Mouse (Mus musculus) CH12.LX (cell line): ENCODE data around the gene Slc4a5. TPM values are rescaled to one million over a fixed set of nuclear protein-coding genes. Genes with fewer than 3 reads are reported as not detected.

Experiments
- DNase-seq: peaks from one replicate; pipeline ENCODE4 v3.0.0-alpha.2; 2013; ENCODE audit errors: extremely low read depth
- H3K27ac ChIP-seq: 2 replicates; pipeline ENCODE4 v1.5.1; 2012; ENCODE audit warnings: low read depth, mild to moderate bottlenecking, control low read depth, moderate library complexity; ENCODE audit not compliant: insufficient read depth
- H3K27me3 ChIP-seq: replicated peaks from 2 replicates; pipeline ENCODE3; 2012; ENCODE audit warnings: inconsistent platforms
- H3K36me3 ChIP-seq, 2 experiments: replicated peaks in 1 of 2; 2 replicates each; pipeline versions ENCODE3 to v1.6.1; 2012; ENCODE audit warnings: inconsistent platforms in 1 of 2, low read length in 1 of 2, mild to moderate bottlenecking in 1 of 2, mixed read lengths in 1 of 2, moderate library complexity in 1 of 2; ENCODE audit not compliant: control insufficient read depth in 1 of 2, insufficient read depth in 1 of 2
- H3K4me1 ChIP-seq, 2 experiments: 2 replicates each; pipeline ENCODE4 v1.6.1; 2012; ENCODE audit warnings: inconsistent platforms in 1 of 2, moderate library complexity in 1 of 2; ENCODE audit not compliant: insufficient read depth in 2 of 2, control insufficient read depth in 1 of 2
- H3K4me2 ChIP-seq: 2 replicates; pipeline ENCODE4 v1.6.1; 2012; ENCODE audit warnings: low read depth, mild to moderate bottlenecking, control low read depth; ENCODE audit not compliant: poor library complexity, insufficient read depth, severe bottlenecking
- H3K4me3 ChIP-seq, 3 experiments: fragments of 150-350 bp in 1 of 3; sonication (generic) in 1 of 3; replicated peaks in 1 of 3; 2 replicates each; pipeline versions ENCODE3 to v1.5.1; 2011 to 2012; ENCODE audit warnings: low read depth in 2 of 3, low read length in 2 of 3, mild to moderate bottlenecking in 2 of 3, moderate library complexity in 2 of 3, control low read depth in 1 of 3, improper control_type of control experiment in 1 of 3, inconsistent platforms in 1 of 3, mixed read lengths in 1 of 3; ENCODE audit not compliant: poor library complexity in 1 of 3
- H3K79me2 ChIP-seq: replicated peaks from 2 replicates; pipeline ENCODE4 v1.6.1; 2012; ENCODE audit warnings: mild to moderate bottlenecking, moderate library complexity; ENCODE audit not compliant: control insufficient read depth, poor library complexity, insufficient read depth, severe bottlenecking; ENCODE audit errors: extremely low read depth
- H3K9ac ChIP-seq: 2 replicates; pipeline ENCODE4 v1.6.1; 2012; ENCODE audit warnings: low read depth, mild to moderate bottlenecking, control low read depth, moderate library complexity; ENCODE audit not compliant: insufficient read depth
- H3K9me3 ChIP-seq: replicated peaks from 2 replicates; pipeline ENCODE3; 2012; ENCODE audit warnings: low read length, inconsistent platforms, mixed read lengths
- CHD2 ChIP-seq: IDR thresholded peaks from 2 replicates; pipeline ENCODE4 v1.6.1; 2011; ENCODE audit warnings: low read length, improper control_type of control experiment
- CTCF ChIP-seq, 2 experiments: IDR thresholded peaks in 1 of 2; conservative IDR thresholded peaks in 1 of 2; 2 replicates each; pipeline ENCODE4 v1.5.1; 2011 to 2012; ENCODE audit warnings: low read depth in 2 of 2, low read length in 2 of 2, improper control_type of control experiment in 1 of 2, inconsistent platforms in 1 of 2, mild to moderate bottlenecking in 1 of 2, moderate library complexity in 1 of 2
- E2F4 ChIP-seq: IDR thresholded peaks from 2 replicates; pipeline ENCODE4 v1.6.1; 2011; ENCODE audit warnings: low read depth, low read length, improper control_type of control experiment; ENCODE audit not compliant: insufficient replicate concordance
- ETS1 ChIP-seq: conservative IDR thresholded peaks from 2 replicates; pipeline ENCODE4 v1.6.1; 2012; ENCODE audit warnings: low read depth, mild to moderate bottlenecking, inconsistent platforms, low read length, improper control_type of control experiment, moderate library complexity
- IRF4 ChIP-seq: IDR thresholded peaks from 2 replicates; pipeline ENCODE4 v1.6.1; 2014; ENCODE audit warnings: low read depth, mild to moderate bottlenecking, inconsistent platforms, low read length, improper control_type of control experiment
- JUN ChIP-seq: IDR thresholded peaks from 2 replicates; pipeline ENCODE4 v1.6.1; 2011; ENCODE audit warnings: low read depth, mild to moderate bottlenecking, low read length, improper control_type of control experiment, moderate library complexity; ENCODE audit not compliant: insufficient read depth
- JUND ChIP-seq: conservative IDR thresholded peaks from 2 replicates; pipeline ENCODE4 v1.6.1; 2011; ENCODE audit warnings: low read depth, low read length, improper control_type of control experiment
- KAT2A ChIP-seq: IDR thresholded peaks from 2 replicates; pipeline ENCODE4 v1.6.1; 2012; ENCODE audit warnings: low read length, improper control_type of control experiment, inconsistent platforms; ENCODE audit not compliant: insufficient replicate concordance
- MAFK ChIP-seq: IDR thresholded peaks from 2 replicates; pipeline ENCODE4 v1.6.1; 2011; ENCODE audit warnings: low read length, improper control_type of control experiment; ENCODE audit not compliant: insufficient replicate concordance
- MAZ ChIP-seq: IDR thresholded peaks from 2 replicates; pipeline ENCODE4 v1.6.1; 2012; ENCODE audit warnings: low read depth, mild to moderate bottlenecking, inconsistent platforms, low read length, improper control_type of control experiment, moderate library complexity
- NELFE ChIP-seq: IDR thresholded peaks from 2 replicates; pipeline ENCODE4 v1.6.1; 2011; ENCODE audit warnings: low read depth, low read length, improper control_type of control experiment
- NRF1 ChIP-seq: IDR thresholded peaks from 2 replicates; pipeline ENCODE4 v1.6.1; 2014; ENCODE audit warnings: low read depth, mild to moderate bottlenecking, inconsistent platforms, low read length, improper control_type of control experiment, moderate library complexity
- SIN3A ChIP-seq: IDR thresholded peaks from 2 replicates; pipeline ENCODE4 v1.6.1; 2012; ENCODE audit warnings: low read length, improper control_type of control experiment, inconsistent platforms
- SMC3 ChIP-seq: IDR thresholded peaks from 2 replicates; pipeline ENCODE4 v1.6.1; 2011; ENCODE audit warnings: low read depth, low read length, improper control_type of control experiment
- TCF12 ChIP-seq: IDR thresholded peaks from 2 replicates; pipeline ENCODE4 v1.6.1; 2014; ENCODE audit warnings: low read depth, mild to moderate bottlenecking, inconsistent platforms, low read length, improper control_type of control experiment
- ZNF384 ChIP-seq: IDR thresholded peaks from 2 replicates; pipeline ENCODE4 v1.6.1; 2012; ENCODE audit warnings: low read depth, low read length, improper control_type of control experiment, inconsistent platforms
- dilution Hi-C: fragments of 300-500 bp; cut with MboI; formaldehyde crosslinking; loops from 2 replicates; pipeline ENCODE4 v1.14.3; 2020; ENCODE audit warnings: low sequenced_read_pairs; ENCODE audit not compliant: extremely low pct_unique_long_range_greater_than_20kb, extremely low pct_ligation_motif_present
- in situ Hi-C: fragments of 300-500 bp; cut with MboI; formaldehyde crosslinking; loops from 3 replicates; pipeline ENCODE4 v1.14.3; 2019; ENCODE audit warnings: low sequenced_read_pairs, low pct_ligation_motif_present, low pct_unique_long_range_greater_than_20kb, mixed read lengths
- polyA plus RNA-seq: library from polyadenylated mRNA; unstranded; fragments of >175 nt; gene quantifications from 2 replicates; pipeline ENCODE4 v1.2.1, GENCODE M21; 2012; ENCODE audit warnings: low read depth; ENCODE audit not compliant: insufficient read length
- total RNA-seq, 2 experiments: library from RNA; depleted of rRNA; stranded (reverse); fragments of 300-350 nt in 1 of 2; fragments of >200 nt in 1 of 2; gene quantifications; 2 replicates each; pipeline ENCODE4 v1.2.3; 2012 to 2014

The Slc4a5 gene
- total and polyA plus RNA-seq, 3 experiments: 0.13 to 0.21 TPM; not detected in 1

DNA sequence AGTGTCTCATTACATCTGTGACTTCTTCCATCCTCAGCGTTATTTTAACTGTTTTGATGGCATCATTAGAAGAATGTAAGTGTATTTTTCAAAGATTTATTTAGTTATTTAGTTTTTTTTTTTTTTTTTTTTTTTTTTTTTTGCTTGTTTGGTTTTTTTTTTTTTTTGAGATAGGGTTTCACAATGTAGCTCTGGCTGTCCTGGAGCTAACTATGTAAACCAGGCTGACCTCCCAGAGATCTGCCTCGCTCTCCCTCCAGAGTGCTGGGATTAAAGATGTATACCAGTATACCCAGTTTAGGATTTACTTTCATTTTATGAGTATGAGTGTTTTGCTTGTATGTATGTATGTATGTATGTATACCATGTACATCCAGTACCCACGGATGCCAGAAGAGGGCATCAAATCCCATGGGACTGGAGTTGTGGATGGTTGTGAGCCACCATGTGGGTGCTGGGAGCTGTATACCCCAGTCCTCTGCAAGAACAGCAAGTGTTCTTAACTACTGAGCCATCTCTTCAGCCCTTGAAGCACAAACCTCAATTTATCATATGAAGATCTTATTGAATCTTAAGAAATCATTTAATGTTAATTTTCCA is 108.1 kb downstream of the Slc4a5 start:
- dilution Hi-C loops (no loop called here), in situ Hi-C loops (no loop called here)
- H3K9ac ChIP-seq: no peak overlapping the region; the same call in 1 of the 2 replicates
- H3K36me3 ChIP-seq: peaks cover 34 to 45% of the 10 kb centered on the region in 2 experiments
- peak overlapping the region; percentile 99 for H3K4me2 ChIP-seq
- no peak for TF ChIP-seq IRF4
- TF ChIP-seq KAT2A: 0 out of 2 replicates have a peak, but pooled peaks have one; percentile 39
- TF ChIP-seq SMC3: peak; percentile 25
- TF ChIP-seq CTCF (conservative IDR thresholded peaks at IDR 0.05 in 1 of 2, IDR thresholded peaks at IDR 0.05 in 1 of 2; ENCODE audit: low read depth in 2 of 2, low read length in 2 of 2): peak in 1 of 2 experiments; percentile 39; a peak in 2 of 4 replicates
- peak; percentile 54 for TF ChIP-seq ZNF384
- TF ChIP-seq SIN3A: peak; percentile 51; the same call in 1 of the 2 replicates
- H3K79me2 ChIP-seq: peaks cover 64% of the 10 kb centered on the region
- H3K4me1 ChIP-seq: peaks cover 11 to 32% of the 10 kb centered on the region in 2 experiments
- no peak overlapping the region for H3K27ac ChIP-seq
- no peaks in the 10 kb centered on the region for H3K27me3 ChIP-seq
- no peak for DNase-seq
- no peaks in the 10 kb centered on the region for H3K9me3 ChIP-seq
- peak overlapping the region; percentile 40 to 94 (median 85) for H3K4me3 ChIP-seq

DNA sequence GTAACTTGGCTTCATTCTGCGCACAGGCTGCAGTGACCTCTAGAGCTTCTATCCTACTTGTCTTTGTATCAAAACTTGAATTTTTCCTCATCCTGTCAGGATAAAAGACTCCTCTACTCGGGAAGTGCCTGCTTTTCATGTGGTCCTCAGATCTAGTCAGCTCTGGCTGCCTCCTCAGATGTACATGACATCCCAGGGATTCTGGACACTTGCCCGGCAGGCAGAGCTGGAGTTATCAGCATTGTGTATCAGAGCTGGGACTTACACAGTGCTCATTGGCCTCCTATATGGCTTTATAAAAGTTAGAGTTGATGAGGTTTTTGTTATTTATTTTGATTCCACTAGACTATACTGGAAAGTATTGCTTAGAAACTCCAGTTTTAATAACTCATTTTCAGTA is 121.8 kb downstream of the Slc4a5 start:
- no peaks in the 10 kb centered on the region for H3K4me1 ChIP-seq
- H3K9me3 ChIP-seq: no peaks in the 10 kb centered on the region
- peaks cover 9% of the 10 kb centered on the region for H3K79me2 ChIP-seq
- H3K4me2 ChIP-seq: no peak overlapping the region
- in situ Hi-C loops: no loop called here
- H3K9ac ChIP-seq: no peak overlapping the region
- no peak overlapping the region for H3K4me3 ChIP-seq
- TF ChIP-seq NRF1 (no peak), JUN (no peak), SMC3 (no peak), MAFK (no peak), CHD2 (no peak), E2F4 (no peak), IRF4 (no peak), MAZ (no peak), TCF12 (no peak), JUND (no peak), NELFE (no peak), SIN3A (no peak), ETS1 (no peak), CTCF (conservative IDR thresholded peaks at IDR 0.05 in 1 of 2, IDR thresholded peaks at IDR 0.05 in 1 of 2; ENCODE audit: low read depth in 2 of 2, low read length in 2 of 2) (no peak)
- TF ChIP-seq, all 38 proteins: peak for 0
- no peak for DNase-seq
- Histone ChIP-seq H3K27me3 (no peaks in the 10 kb centered on the region), H3K27ac (no peak overlapping the region), H3K36me3 (peaks cover 52 to 70% of the 10 kb centered on the region in 2 experiments)
- dilution Hi-C loops: no loop called here
